Mouse (Mus musculus) forebrain, embryonic 11.5 days (tissue): ENCODE results near the gene Rnf121. TPM values are rescaled to one million over a fixed set of nuclear protein-coding genes. Genes with fewer than 3 reads are reported as not detected.
"Not testable (repeated sequence)": the region's sequence is repeated elsewhere in the genome, so short reads cannot be mapped to it uniquely, and the experiment has no call there.

Experiments used
- ATAC-seq: fragments of 200-750 bp; cut with Nextera tagmentation; replicated peaks from 2 replicates; pipeline ENCODE4 v1.8.0; 2017; ENCODE audit warnings: moderate TSS enrichment; ENCODE audit not compliant: low FRiP score
- DNase-seq: peaks from one replicate; pipeline ENCODE4 v3.0.0-alpha.2; 2017; ENCODE audit warnings: low spot score
- H3K27ac ChIP-seq: fragments of 300-500 bp; sonication (generic); 2 replicates; pipeline ENCODE4 v1.5.1; 2014; ENCODE audit warnings: low read depth, low read length
- H3K27me3 ChIP-seq: fragments of 300-500 bp; sonication (generic); 2 replicates; pipeline ENCODE4 v1.6.1; 2014; ENCODE audit warnings: mild to moderate bottlenecking, low read length, mixed read lengths; ENCODE audit not compliant: control insufficient read depth, insufficient read depth
- H3K36me3 ChIP-seq: fragments of 300-500 bp; sonication (generic); 2 replicates; pipeline ENCODE4 v1.6.1; 2014; ENCODE audit warnings: mild to moderate bottlenecking, low read length, moderate library complexity, mixed read lengths; ENCODE audit not compliant: control insufficient read depth, insufficient read depth
- H3K4me1 ChIP-seq: fragments of 300-500 bp; sonication (generic); replicated peaks from 2 replicates; pipeline ENCODE4 v1.6.1; 2014; ENCODE audit warnings: low read length, mixed read lengths; ENCODE audit not compliant: control insufficient read depth, insufficient read depth
- H3K4me2 ChIP-seq: fragments of 300-500 bp; sonication (generic); 2 replicates; pipeline ENCODE4 v1.6.1; 2014; ENCODE audit warnings: low read depth, mild to moderate bottlenecking, low read length, moderate library complexity, mixed read lengths; ENCODE audit not compliant: severe bottlenecking
- H3K4me3 ChIP-seq: fragments of 300-500 bp; sonication (generic); 2 replicates; pipeline ENCODE4 v1.5.1; 2014; ENCODE audit warnings: low read depth, low read length
- H3K9ac ChIP-seq: fragments of 300-500 bp; sonication (generic); 2 replicates; pipeline ENCODE4 v1.6.1; 2014; ENCODE audit warnings: low read length
- H3K9me3 ChIP-seq: fragments of 300-500 bp; sonication (generic); 2 replicates; pipeline ENCODE4 v1.6.1; 2016; ENCODE audit warnings: low read length, mixed read lengths; ENCODE audit not compliant: control insufficient read depth
- WGBS: fragments of 180-500 bp; shearing (Covaris S2); extraction: QIAGEN DNeasy Blood & Tissue Kit; methylation state at CpG from one replicate; pipeline ENCODE4 v1.1.7; 2014; 5-methylcytosine and 5-hydroxymethylcytosine counted together
- polyA plus RNA-seq: library from polyadenylated mRNA; unstranded; fragments of >200 nt; fragmentation: Nextera tagmentation; extraction: Ambion mirVana; gene quantifications from 2 replicates; pipeline ENCODE4 v1.2.1, GENCODE M21; 2014

Rnf121 gene
- polyA plus RNA-seq, 1 experiment from 2014 or later: 30.2 TPM

- not testable (repeated sequence) for H3K27ac ChIP-seq, H3K9me3 ChIP-seq, H3K4me3 ChIP-seq, ATAC-seq, DNase-seq, H3K36me3 ChIP-seq, H3K27me3 ChIP-seq, H3K4me2 ChIP-seq, H3K4me1 ChIP-seq, H3K9ac ChIP-seq
Measured at GRCm38 (mm10) chr7:102048524-102048923, 16.7 kb downstream of the Rnf121 start.

GRCm38 (mm10) chr7:102042314-102042713, 23.0 kb downstream of the Rnf121 start:
- ATAC-seq (no peak), DNase-seq (no peak)
- no peaks in the 10 kb centered on the region for H3K9me3 ChIP-seq
- H3K36me3 ChIP-seq: peaks cover 3% of the 10 kb centered on the region; the same call in 1 of the 2 replicates
- H3K4me2 ChIP-seq: no peak overlapping the region
- H3K27me3 ChIP-seq: no peaks in the 10 kb centered on the region
- 87% methylated on average over 2 of the region's 2 CpGs for WGBS
- H3K9ac ChIP-seq: no peak overlapping the region
- H3K4me3 ChIP-seq: no peak overlapping the region
- H3K27ac ChIP-seq: no peak overlapping the region
- H3K4me1 ChIP-seq: no peaks in the 10 kb centered on the region

GRCm38 (mm10) chr7:102037318-102037717, 28.0 kb downstream of the Rnf121 start:
- H3K27ac ChIP-seq: no peak overlapping the region
- WGBS: 88% methylated on average over 3 of the region's 3 CpGs
- no peaks in the 10 kb centered on the region for H3K4me1 ChIP-seq
- no peak for DNase-seq
- H3K36me3 ChIP-seq: peaks cover 3% of the 10 kb centered on the region; the same call in 1 of the 2 replicates
- H3K4me2 ChIP-seq: no peak overlapping the region
- no peaks in the 10 kb centered on the region for H3K9me3 ChIP-seq
- ATAC-seq: no peak
- no peak overlapping the region for H3K9ac ChIP-seq
- H3K4me3 ChIP-seq: no peak overlapping the region
- H3K27me3 ChIP-seq: no peaks in the 10 kb centered on the region

- no peaks in the 10 kb centered on the region for H3K27me3 ChIP-seq
- no peaks in the 10 kb centered on the region for H3K9me3 ChIP-seq
- DNase-seq: no peak
- peaks cover 3% of the 10 kb centered on the region; the same call in 1 of the 2 replicates for H3K36me3 ChIP-seq
- no peaks in the 10 kb centered on the region for H3K4me1 ChIP-seq
- H3K9ac ChIP-seq: no peak overlapping the region
- no peak overlapping the region for H3K4me2 ChIP-seq
- ATAC-seq: no peak
- 97% methylated on average over 2 of the region's 2 CpGs for WGBS
- H3K4me3 ChIP-seq: no peak overlapping the region
- H3K27ac ChIP-seq: no peak overlapping the region
Measured at GRCm38 (mm10) chr7:102035534-102035933, 29.7 kb downstream of the Rnf121 start.

GRCm38 (mm10) chr7:102034904-102035303, 30.4 kb downstream of the Rnf121 start:
- peaks cover 3% of the 10 kb centered on the region; the same call in 1 of the 2 replicates for H3K36me3 ChIP-seq
- H3K4me2 ChIP-seq: no peak overlapping the region
- ATAC-seq: no peak
- no peak overlapping the region for H3K9ac ChIP-seq
- WGBS: 94% methylated on average over 1 of the region's 1 CpGs
- H3K9me3 ChIP-seq: no peaks in the 10 kb centered on the region
- no peak overlapping the region for H3K27ac ChIP-seq
- no peaks in the 10 kb centered on the region for H3K4me1 ChIP-seq
- H3K27me3 ChIP-seq: no peaks in the 10 kb centered on the region
- H3K4me3 ChIP-seq: no peak overlapping the region
- DNase-seq: no peak

- no peak for ATAC-seq
- 82% methylated on average over 2 of the region's 2 CpGs for WGBS
Measured at GRCm38 (mm10) chr7:102025187-102026119, 39.8 kb downstream of the Rnf121 start.

GRCm38 (mm10) chr7:102023821-102024220, 41.4 kb downstream of the Rnf121 start:
- WGBS: 97% methylated on average over 9 of the region's 9 CpGs
- H3K27ac ChIP-seq: no peak overlapping the region
- DNase-seq: no peak
- H3K9ac ChIP-seq: no peak overlapping the region
- H3K36me3 ChIP-seq: peaks cover 3% of the 10 kb centered on the region; the same call in 1 of the 2 replicates
- no peak for ATAC-seq
- H3K4me2 ChIP-seq: no peak overlapping the region
- no peaks in the 10 kb centered on the region for H3K9me3 ChIP-seq
- no peaks in the 10 kb centered on the region for H3K4me1 ChIP-seq
- no peaks in the 10 kb centered on the region for H3K27me3 ChIP-seq
- no peak overlapping the region for H3K4me3 ChIP-seq

More at GRCm38 (mm10) chr7:102025187-102026119, 39.8 kb downstream of the Rnf121 start:
- Histone ChIP-seq H3K27me3 (no peaks in the 10 kb centered on the region), H3K9me3 (no peaks in the 10 kb centered on the region), H3K4me1 (no peaks in the 10 kb centered on the region), H3K4me3 (no peak overlapping the region), H3K9ac (no peak overlapping the region), H3K36me3 (peaks cover 3% of the 10 kb centered on the region; the same call in 1 of the 2 replicates), H3K27ac (no peak overlapping the region), H3K4me2 (no peak overlapping the region)
- DNase-seq: no peak

GRCm38 (mm10) chr7:102020934-102021333, 44.3 kb downstream of the Rnf121 start:
- DNase-seq, H3K4me1 ChIP-seq, H3K27ac ChIP-seq, ATAC-seq, H3K9ac ChIP-seq, H3K4me3 ChIP-seq, H3K4me2 ChIP-seq, H3K36me3 ChIP-seq, H3K9me3 ChIP-seq, H3K27me3 ChIP-seq: not testable (repeated sequence)
- WGBS: 95% methylated on average over 2 of the region's 2 CpGs
